Mouse (Mus musculus) stomach, embryonic 16.5 days (tissue): ENCODE data around the gene Hmx3. TPM values are rescaled to one million over a fixed set of nuclear protein-coding genes. Genes with fewer than 3 reads are reported as not detected.

Experiments
- ATAC-seq: fragments of 200-750 bp; cut with Nextera tagmentation; 2 replicates; pipeline ENCODE4 v1.8.0; 2017; ENCODE audit warnings: moderate number of reproducible peaks, moderate TSS enrichment; ENCODE audit not compliant: insufficient read depth, low FRiP score
- H3K27ac ChIP-seq: fragments of 300-500 bp; sonication (generic); 2 replicates; pipeline ENCODE4 v1.5.1; 2014; ENCODE audit warnings: low read length
- H3K27me3 ChIP-seq: fragments of 300-500 bp; sonication (generic); 2 replicates; pipeline ENCODE4 v1.6.1; 2014; ENCODE audit warnings: low read length, control low read depth, mixed read lengths; ENCODE audit not compliant: control insufficient read depth, insufficient read depth
- H3K36me3 ChIP-seq: fragments of 300-500 bp; sonication (generic); 2 replicates; pipeline ENCODE4 v1.6.1; 2014; ENCODE audit warnings: low read length; ENCODE audit not compliant: control insufficient read depth, insufficient read depth
- H3K4me1 ChIP-seq: fragments of 300-500 bp; sonication (generic); 2 replicates; pipeline ENCODE4 v1.6.1; 2014; ENCODE audit warnings: low read length, control low read depth, mixed read lengths; ENCODE audit not compliant: control insufficient read depth, insufficient read depth
- H3K4me2 ChIP-seq: fragments of 300-500 bp; sonication (generic); 2 replicates; pipeline ENCODE4 v1.6.1; 2014; ENCODE audit warnings: low read depth, low read length, mixed read lengths
- H3K4me3 ChIP-seq: fragments of 300-500 bp; sonication (generic); replicated peaks from 2 replicates; pipeline ENCODE4 v1.5.1; 2014; ENCODE audit warnings: mild to moderate bottlenecking, low read length
- H3K9ac ChIP-seq: fragments of 300-500 bp; sonication (generic); 2 replicates; pipeline ENCODE4 v1.6.1; 2014; ENCODE audit warnings: low read length
- H3K9me3 ChIP-seq: fragments of 300-500 bp; sonication (generic); replicated peaks from 2 replicates; pipeline ENCODE4 v1.6.1; 2016; ENCODE audit warnings: low read length, control low read depth; ENCODE audit not compliant: control insufficient read depth
- WGBS: fragments of 180-500 bp; shearing (Covaris S2); extraction: QIAGEN DNeasy Blood & Tissue Kit; methylation state at CpG from one replicate; pipeline ENCODE4 v1.1.7; 2014; 5-methylcytosine and 5-hydroxymethylcytosine counted together
- polyA plus RNA-seq: library from polyadenylated mRNA; unstranded; fragments of >200 nt; fragmentation: Nextera tagmentation; extraction: Ambion mirVana; gene quantifications from 2 replicates; pipeline ENCODE4 v1.2.1, GENCODE M21; 2015

Gene Hmx3
- polyA plus RNA-seq, 1 experiment from 2014 or later = 0.32 TPM

DNA sequence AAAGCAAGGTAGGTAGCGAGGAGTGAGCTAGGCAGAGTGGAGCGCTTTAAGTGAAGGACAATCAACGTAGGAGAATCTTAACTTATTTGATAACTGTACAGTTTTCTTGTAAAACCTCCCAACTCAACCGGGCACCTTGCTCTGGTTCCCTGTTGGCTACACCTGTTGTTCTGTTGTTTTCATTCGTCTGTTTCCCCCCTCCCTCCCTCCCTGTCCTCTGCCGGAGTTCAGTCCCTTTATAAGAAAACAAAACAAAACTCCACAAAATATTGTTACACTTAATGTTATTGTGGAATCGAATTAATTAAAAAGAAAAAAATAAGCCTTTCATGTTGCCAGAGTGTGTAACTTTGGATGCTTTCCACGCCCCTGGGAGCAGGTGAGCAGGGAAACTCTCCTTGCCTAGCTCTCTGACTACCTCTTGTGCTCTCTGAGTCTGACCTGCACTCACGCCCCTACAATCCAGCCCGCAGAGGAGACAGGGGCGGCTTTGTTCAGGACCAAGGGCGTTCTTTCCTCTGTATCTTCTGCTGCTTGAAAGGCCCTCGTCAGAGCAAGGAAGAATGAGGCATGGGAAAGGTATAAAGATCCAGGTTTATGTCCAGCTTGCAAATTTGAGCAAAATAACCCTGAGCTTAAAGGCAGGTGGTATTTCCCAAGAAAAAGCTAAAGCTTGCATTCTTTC, 3.2 kb downstream of the Hmx3 start:
- Histone ChIP-seq H3K4me1 (peaks cover 23% of the 10 kb centered on the region), H3K27me3 (peaks cover 95% of the 10 kb centered on the region), H3K36me3 (no peaks in the 10 kb centered on the region), H3K4me2 (no peak overlapping the region), H3K4me3 (no peak overlapping the region), H3K9ac (no peak overlapping the region), H3K27ac (no peak overlapping the region), H3K9me3 (no peaks in the 10 kb centered on the region)
- WGBS = 1% methylated on average over 13 of the region's 13 CpGs
- ATAC-seq = no peak

DNA sequence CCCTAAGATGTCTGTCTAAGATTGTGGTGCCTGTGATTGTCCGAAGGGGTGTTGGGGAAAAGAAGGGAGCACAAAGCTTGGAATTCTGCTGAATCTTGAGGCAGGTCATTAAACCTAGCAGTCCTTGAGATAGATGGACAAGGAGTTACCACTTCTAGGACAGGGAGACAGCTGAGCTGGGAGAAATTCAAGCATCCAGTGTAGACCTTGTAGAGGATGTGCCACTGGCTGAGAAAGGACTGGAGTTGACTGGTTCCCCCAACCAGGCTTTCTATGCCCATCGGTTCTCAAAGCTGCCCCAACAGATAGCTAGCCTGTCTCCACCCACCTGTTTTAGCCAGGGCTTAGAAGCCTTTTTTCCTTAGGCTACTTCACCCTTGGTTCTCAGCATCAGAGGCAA, 3.8 kb downstream of the Hmx3 start:
- Histone ChIP-seq H3K36me3 (no peaks in the 10 kb centered on the region), H3K9me3 (no peaks in the 10 kb centered on the region), H3K27ac (no peak overlapping the region), H3K4me2 (no peak overlapping the region), H3K9ac (no peak overlapping the region), H3K4me1 (peaks cover 23% of the 10 kb centered on the region), H3K4me3 (no peak overlapping the region), H3K27me3 (peaks cover 95% of the 10 kb centered on the region)
- WGBS = 12% methylated on average over 2 of the region's 2 CpGs
- ATAC-seq = no peak

DNA sequence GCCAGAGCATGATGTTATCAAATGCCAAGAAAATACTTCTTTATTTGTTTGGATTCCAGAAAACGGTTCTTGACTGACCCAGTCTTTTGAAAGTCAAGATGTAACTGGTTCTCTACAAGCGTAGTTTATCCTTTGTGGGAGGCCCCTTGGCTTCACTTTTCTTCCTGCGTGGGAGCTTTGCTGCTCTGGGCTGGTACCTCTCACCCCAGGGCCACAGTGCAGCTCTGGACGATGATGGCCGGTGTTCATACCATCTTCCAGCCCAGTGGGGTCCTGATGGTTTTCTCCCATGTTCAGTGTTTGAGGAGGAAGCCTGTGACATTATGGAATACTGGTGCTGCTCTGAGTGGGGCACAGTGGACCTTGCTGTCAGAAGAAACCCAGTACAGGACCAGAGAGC, 4.8 kb downstream of the Hmx3 start:
- WGBS = 2% methylated on average over 5 of the region's 5 CpGs
- Histone ChIP-seq H3K9ac (no peak overlapping the region), H3K4me3 (no peak overlapping the region), H3K4me1 (peaks cover 17% of the 10 kb centered on the region), H3K27ac (no peak overlapping the region), H3K36me3 (no peaks in the 10 kb centered on the region), H3K4me2 (no peak overlapping the region), H3K9me3 (no peaks in the 10 kb centered on the region), H3K27me3 (peaks cover 95% of the 10 kb centered on the region)
- no peak for ATAC-seq

DNA sequence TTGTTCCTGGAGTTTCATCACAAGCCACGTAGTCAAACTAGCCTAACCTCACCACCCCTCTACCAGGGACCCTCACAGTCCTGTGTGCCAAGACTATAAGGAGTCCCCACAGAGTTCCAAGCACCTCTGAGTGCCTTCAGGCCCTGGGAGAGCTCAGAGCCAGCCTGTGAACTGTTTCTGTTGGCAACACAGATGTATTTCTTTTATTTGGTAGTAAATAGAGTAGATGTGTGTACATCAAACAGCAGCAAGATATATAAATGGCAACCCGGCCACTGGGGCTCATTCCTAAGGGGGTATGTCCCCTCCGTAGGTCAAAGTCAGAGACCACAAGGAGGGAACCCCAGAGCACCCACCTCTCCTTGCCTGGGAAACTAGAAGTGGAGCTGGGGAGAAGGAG, 5.8 kb downstream of the Hmx3 start, which contains the start of gene Hmx2:
Gene Hmx2 (plus strand): TSS at position 301 of the 400 bp plus-strand sequence.
- no peak for ATAC-seq

DNA sequence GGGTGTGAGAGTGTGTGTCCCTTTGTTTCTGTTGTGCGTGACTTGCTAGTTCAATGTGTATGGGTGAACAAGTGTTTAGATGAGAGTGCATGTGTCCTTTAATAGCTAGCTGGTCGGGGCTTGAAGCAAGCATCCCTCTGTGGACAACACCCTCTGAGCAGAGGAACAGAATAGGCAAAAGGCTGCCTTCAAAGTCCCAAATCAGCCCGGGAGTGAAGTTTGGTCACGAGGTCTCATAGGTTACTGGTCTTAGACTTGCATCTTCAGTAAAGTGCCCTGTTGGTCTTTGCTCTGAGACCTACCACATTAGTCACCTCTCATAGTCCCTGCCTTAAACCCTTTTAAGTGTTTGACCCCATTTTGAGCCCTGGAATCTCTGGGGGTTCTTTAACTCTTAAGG, 8.8 kb downstream of the Hmx3 start:
- WGBS = 2% methylated on average over 4 of the region's 4 CpGs
- peaks cover 93% of the 10 kb centered on the region for H3K27me3 ChIP-seq
- no peaks in the 10 kb centered on the region for H3K9me3 ChIP-seq
- H3K36me3 ChIP-seq = no peaks in the 10 kb centered on the region
- H3K4me3 ChIP-seq = no peak overlapping the region
- no peak overlapping the region for H3K4me2 ChIP-seq
- ATAC-seq = no peak
- no peak overlapping the region for H3K27ac ChIP-seq
- no peak overlapping the region for H3K9ac ChIP-seq
- H3K4me1 ChIP-seq = peaks cover 14% of the 10 kb centered on the region

More for the DNA sequence above, 5.8 kb downstream of the Hmx3 start, which contains the start of gene Hmx2:
- Histone ChIP-seq H3K4me1 (peaks cover 9% of the 10 kb centered on the region), H3K27ac (no peak within 1 kb of the TSS), H3K4me3 (no peak within 1 kb of the TSS), H3K9ac (no peak within 1 kb of the TSS), H3K4me2 (no peak within 1 kb of the TSS), H3K9me3 (no peaks in the 10 kb centered on the region), H3K27me3 (peaks cover 95% of the 10 kb centered on the region), H3K36me3 (no peaks in the 10 kb centered on the region)
- 2% methylated on average over 3 of the region's 3 CpGs for WGBS

DNA sequence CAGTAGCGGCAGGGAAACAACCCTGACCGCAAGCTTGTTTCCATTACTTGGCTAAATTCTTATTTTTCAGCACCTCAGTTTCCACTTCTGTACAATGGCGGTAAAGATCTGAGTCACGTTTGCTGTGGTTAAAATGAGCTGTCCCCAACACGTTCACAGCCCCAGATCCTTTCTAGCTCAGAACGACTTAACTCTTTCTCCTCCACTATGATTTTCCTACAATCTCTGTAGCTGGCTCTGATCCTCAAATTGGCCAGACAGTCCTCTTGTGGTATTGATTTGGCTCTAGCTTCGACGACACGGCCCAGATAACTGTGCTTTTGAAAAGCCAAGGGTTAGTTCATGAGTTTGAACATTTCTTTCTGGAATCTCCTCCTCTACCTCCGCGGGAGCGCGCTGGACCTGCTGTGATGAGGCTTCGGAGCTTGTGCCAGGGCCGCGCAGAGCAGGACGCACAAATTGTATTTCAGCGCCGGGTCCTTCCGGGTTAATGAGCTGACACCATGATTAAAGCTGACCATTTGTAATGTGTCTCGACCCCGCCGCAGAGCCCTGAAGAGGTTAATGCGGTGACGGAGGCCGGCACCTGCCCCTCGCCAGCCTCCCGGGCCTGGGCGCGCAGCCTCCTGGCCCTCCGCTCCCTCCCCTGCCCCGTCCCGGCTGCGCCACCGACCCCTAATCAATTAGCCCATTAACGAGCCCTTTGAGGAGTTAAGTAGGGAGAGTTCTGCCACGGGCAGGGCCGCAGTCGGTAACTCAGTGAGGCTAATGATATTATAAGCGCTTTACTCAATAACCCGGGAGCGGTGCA, 9.5 kb downstream of the Hmx3 start:
- Histone ChIP-seq H3K9me3 (no peaks in the 10 kb centered on the region), H3K27ac (no peak overlapping the region), H3K4me1 (peaks cover 14% of the 10 kb centered on the region), H3K36me3 (no peaks in the 10 kb centered on the region), H3K4me3 (no peak overlapping the region), H3K27me3 (peaks cover 90% of the 10 kb centered on the region), H3K9ac (no peak overlapping the region), H3K4me2 (no peak overlapping the region)
- WGBS = 2% methylated on average over 42 of the region's 42 CpGs
- ATAC-seq = no peak

DNA sequence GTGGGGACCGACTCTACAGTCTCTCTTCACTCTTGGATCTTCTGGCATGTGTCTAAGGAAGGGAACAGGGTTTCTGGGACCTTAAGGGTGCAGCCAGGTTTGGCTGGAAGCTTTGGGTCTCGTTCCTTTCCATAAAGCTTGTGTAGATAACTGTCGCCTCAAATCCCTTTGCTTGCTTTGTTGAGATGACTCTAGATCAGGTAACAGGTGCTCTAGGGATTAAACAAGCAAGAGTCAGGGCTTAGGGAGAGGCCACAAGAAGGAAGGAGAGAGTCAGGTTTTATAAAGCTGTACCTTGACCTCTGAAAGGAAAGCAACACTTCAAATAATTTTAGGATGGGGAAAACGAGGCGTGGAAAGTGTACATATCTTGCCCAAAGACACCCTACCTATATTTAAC, 10.1 kb downstream of the Hmx3 start:
- Histone ChIP-seq H3K27me3 (peaks cover 90% of the 10 kb centered on the region), H3K36me3 (no peaks in the 10 kb centered on the region), H3K4me1 (peaks cover 14% of the 10 kb centered on the region), H3K9me3 (no peaks in the 10 kb centered on the region), H3K4me2 (no peak overlapping the region), H3K4me3 (no peak overlapping the region), H3K9ac (no peak overlapping the region), H3K27ac (no peak overlapping the region)
- ATAC-seq = no peak
- WGBS = 1% methylated on average over 5 of the region's 5 CpGs

DNA sequence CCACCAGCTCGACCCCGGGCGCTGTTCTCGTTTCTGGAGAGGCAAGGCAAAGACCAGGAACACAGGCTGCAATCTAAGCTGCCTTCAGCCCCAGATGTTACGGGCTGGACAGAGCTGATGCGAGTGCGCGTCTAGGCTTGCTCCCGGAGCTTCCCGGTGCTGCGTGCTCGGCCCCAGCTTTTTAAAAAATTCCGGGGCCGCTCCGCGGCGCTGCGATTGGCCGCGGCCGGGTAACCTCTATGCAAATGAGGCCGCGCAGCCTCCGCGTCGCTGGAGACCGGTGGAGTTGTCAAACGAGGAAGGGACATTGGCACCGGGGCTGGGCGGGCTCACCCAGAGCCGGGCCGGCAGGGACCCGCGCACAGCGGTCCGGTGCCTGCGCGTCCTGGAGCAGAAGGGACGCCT, 11.1 kb downstream of the Hmx3 start:
- Histone ChIP-seq H3K27ac (no peak overlapping the region), H3K4me1 (peaks cover 14% of the 10 kb centered on the region), H3K9ac (peak overlapping the region; percentile 21; the same call in 1 of the 2 replicates), H3K27me3 (peaks cover 86% of the 10 kb centered on the region), H3K4me3 (peak overlapping the region; percentile 38), H3K9me3 (no peaks in the 10 kb centered on the region), H3K36me3 (no peaks in the 10 kb centered on the region), H3K4me2 (peak overlapping the region; percentile 52)
- ATAC-seq = peak; percentile 54; the same call in 1 of the 2 replicates
- WGBS = under 1% methylated on average over 39 of the region's 39 CpGs
